Mouse (Mus musculus) thymus, postnatal 36 days (tissue): ENCODE results near the gene Ifrd2.

Experiments
- DNase-seq, 2 experiments: peaks; one replicate each; pipeline ENCODE4 v3.0.0; 2022; ENCODE audit warnings: mixed read lengths in 2 of 2

Ifrd2 gene

GRCm38 (mm10) chr9:107586974-107587832 lies at the start of gene Ifrd2:
Gene Ifrd2, plus strand, starts transcription at chr9:107587642.
- peak; percentile 97 to 99 for DNase-seq

- no peak for DNase-seq
Measured at GRCm38 (mm10) chr9:107538231-107538630, 49.2 kb upstream of the Ifrd2 start.

DNA sequence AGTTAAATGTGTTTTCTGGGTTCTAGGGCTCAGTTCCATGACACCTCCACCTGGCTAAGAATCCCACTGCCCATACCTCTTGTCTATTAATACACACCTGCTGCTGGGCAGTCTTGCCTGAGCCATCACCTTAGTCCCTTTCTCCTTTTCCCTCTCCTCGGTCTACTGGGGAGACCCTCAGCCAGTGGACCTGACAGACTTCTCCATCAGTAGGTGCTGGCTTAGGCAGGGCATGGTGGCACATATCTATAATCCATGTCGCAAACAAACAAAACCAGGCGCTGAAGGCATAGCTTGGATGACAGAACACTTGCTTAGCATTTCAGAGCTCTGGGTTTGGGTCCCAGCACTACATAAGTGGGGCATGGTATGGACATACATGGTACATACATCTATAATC lies 48.7 kb upstream of the Ifrd2 start:
- no peak for DNase-seq

DNA sequence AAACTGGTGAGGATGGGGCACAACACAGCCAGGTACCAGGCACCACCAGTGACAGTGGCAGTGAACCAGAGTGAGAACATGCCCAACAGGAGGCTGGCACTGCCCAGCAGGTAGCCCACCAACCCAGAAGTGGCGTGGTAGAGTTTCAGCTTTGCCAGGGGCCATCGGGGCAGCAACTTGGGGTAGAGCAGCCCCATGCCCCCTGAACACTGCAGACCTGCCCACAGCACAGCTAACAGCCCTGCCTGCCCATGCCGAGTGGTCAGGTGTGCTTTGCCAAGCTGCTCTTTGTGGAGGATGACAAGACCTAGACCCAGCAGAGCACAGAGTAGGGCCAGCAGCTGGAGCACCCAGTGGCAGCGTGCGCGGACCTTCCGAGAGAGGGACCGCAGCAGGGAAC lies 47.5 kb upstream of the Ifrd2 start:
- DNase-seq, result no peak

GRCm38 (mm10) chr9:107540420-107540819 lies 47.0 kb upstream of the Ifrd2 start:
- DNase-seq, result no peak

DNA sequence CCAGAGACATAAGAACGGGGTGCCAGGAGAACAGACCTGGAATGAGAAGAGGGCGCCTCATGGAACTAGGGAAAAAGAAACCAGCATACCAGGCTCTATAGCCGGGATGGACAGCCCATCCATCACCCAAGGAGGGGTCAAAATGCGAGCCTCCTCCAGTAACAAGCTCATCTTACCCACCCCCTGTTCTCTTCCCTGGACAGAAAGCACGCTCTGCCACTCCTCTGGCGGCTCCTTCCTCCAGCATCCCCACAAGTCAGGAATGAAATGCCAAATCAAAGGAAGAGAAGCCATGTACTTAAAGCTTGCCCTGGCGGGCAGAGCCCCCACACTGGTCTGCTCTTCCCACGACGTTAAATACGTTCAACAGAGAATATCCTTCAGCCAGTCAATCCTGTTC lies 46.4 kb upstream of the Ifrd2 start:
- no peak for DNase-seq

DNA sequence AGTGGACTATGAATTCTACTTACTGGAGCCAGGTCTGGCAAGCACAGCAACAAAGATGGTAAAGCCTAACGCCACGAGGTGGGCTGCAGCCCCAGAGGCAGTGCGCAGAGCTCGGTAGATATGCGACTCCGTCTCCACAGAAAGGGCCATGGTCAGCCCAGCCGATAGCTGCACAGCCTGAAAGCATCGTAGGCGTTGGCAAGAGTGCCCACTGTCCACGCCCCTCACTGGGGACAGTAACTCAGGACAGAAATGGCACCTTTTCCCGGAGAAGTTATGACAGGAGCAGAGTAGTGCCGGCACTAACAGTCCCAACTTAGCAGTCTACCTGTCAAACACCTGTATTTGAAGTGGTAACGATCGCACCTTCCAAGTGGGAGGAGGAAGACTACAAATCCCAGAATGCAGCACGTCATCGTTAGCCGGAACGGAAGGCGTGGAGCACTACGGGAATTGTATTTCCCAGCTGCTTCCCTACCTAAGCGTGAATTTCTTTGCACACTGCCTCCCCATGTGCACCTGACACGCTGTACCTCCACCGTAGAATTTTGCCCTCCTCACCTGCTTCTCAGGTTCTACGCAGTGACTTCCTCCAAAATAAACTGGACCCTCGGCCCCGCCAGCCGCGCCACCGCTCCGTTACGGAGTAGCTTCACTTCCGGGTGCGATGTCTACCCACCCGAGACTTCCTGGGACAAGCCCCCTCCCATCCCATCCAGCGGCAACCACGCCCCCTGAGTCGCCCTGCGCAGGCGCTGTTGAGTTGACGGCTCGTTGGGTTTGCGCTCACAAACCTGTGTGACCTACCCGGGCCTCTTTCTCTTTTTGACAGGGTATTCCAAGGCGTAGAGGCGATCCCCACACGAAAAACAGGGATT lies 45.7 kb upstream of the Ifrd2 start, which contains the start of the genes Cyb561d2 and Nprl2:
Gene Cyb561d2 (minus strand): TSS at position 720 of the 878 bp plus-strand sequence.
Gene Nprl2 (plus strand): TSS at position 753 of the 878 bp plus-strand sequence.
- peak; percentile 97 for DNase-seq

GRCm38 (mm10) chr9:107542352-107542686 lies 45.1 kb upstream of the Ifrd2 start:
- no peak for DNase-seq

DNA sequence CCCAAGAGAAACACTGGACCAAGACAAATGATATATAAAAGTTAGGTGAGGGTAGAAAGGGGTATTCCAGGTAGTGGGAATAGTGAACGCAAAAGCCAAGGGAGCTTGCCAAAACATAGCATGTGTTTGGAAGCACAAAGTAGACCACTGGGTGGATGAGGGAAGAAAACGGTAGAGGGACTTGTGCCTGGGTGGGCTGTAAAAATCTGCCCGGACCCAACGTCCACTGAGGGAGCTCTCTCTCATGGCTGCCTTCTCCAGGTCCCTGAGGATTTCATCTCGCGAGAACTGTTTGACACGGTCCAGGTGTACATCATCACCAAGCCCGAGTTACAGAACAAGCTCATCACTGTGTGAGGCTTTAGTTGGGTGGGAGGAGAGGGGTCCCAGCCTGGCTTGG lies 44.7 kb upstream of the Ifrd2 start:
- DNase-seq, result no peak

DNA sequence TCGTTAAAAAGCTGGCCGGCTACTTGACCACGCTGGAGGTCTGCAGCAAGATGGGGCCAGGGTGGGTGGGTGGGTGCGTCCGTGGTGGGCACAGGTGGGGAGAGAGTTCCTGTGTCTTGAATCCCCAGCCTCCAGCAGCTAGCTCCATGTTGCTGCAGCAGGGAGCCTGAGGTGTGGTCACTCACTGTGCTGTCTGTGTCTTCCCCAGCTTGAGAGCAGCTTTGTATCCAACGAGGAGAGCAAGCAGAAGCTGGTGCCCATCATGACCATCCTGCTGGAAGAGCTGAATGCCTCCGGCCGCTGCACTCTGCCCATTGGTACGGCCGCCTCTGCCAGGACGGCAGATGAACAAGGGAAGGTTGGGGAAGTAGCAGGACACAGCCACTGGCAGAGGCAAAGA lies 44.1 kb upstream of the Ifrd2 start:
- no peak for DNase-seq

GRCm38 (mm10) chr9:107544196-107544700 lies 43.2 kb upstream of the Ifrd2 start:
- no peak for DNase-seq

DNA sequence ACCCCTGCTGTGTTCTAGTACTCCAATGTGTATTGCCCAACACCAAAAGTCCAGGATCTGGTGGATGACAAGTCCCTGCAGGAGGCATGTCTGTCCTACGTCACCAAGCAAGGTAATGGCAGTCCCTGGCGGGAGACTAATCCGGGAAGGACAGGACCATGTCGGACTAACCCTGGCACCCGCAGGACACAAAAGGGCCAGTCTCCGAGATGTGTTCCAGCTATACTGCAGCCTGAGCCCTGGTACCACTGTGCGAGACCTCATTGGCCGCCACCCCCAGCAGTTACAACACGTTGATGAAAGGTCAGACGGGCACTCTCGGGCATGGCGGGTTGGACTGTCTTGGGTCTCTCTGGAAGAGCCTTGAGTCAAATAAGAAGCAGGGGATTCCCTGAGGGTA lies 42.7 kb upstream of the Ifrd2 start:
- DNase-seq, result no peak

DNA sequence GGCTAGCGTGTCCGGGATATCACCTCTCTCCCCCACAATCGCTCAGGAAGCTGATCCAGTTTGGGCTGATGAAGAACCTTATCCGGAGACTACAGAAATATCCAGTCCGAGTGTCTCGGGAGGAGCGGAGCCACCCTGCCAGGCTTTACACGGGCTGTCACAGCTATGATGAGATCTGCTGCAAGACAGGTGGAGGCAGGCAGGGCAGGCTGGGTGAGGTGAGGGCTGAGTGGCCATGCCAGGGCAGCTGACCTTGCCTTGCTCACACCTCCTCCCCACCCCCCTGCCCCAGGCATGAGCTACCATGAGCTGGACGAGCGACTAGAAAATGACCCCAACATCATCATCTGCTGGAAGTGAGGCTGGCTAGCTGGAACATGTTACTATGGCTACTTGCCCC lies 42.2 kb upstream of the Ifrd2 start:
- no peak for DNase-seq

GRCm38 (mm10) chr9:107545602-107546001 lies 41.8 kb upstream of the Ifrd2 start:
- DNase-seq, result peak; percentile 66 to 72

DNA sequence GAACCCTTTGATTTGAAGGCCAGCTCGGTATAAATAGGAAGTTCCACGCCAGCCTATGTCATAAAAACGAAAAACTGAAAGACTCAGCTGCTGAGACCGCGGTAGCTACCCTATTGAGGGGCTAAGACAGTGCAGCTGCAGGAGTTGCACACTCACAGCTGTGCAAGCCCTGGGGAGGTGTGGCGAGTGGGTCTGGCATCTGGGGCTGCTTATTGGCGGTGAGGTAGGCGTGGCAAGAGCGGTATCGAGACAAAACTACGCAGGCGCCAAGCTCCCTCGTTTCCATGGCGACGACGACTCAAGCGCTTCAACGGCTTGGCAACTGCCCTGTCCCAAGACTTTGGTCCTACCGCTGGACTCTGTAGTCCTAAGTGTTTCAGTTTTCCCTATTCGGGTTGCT lies 40.4 kb upstream of the Ifrd2 start, which contains the start of gene Zmynd10:
Gene Zmynd10 (plus strand): TSS at position 273 of the 400 bp plus-strand sequence.
- peak; percentile 86 to 94 for DNase-seq

- DNase-seq, result peak in 1 of 2 experiments; percentile 13
Measured at GRCm38 (mm10) chr9:107547957-107548356, 39.5 kb upstream of the Ifrd2 start.

DNA sequence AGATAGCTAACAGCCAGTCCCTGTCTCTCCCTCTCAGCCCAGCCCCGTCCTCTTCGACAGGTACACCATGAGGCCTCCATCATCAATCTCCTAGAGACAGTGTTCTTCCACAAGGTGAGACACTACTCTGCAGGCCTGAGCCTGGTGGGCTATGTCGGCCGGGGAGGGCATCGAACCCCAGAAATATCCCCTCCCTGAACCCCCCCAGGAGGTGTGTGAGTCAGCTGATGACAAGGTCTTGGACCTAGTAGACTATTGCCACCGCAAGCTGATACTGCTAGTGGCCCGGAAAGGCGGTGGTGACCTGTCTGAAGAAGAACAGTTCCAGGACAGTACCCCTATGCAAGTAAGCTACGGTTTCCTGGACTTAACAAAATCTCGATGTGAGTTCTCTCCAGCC lies 38.6 kb upstream of the Ifrd2 start:
- no peak for DNase-seq

DNA sequence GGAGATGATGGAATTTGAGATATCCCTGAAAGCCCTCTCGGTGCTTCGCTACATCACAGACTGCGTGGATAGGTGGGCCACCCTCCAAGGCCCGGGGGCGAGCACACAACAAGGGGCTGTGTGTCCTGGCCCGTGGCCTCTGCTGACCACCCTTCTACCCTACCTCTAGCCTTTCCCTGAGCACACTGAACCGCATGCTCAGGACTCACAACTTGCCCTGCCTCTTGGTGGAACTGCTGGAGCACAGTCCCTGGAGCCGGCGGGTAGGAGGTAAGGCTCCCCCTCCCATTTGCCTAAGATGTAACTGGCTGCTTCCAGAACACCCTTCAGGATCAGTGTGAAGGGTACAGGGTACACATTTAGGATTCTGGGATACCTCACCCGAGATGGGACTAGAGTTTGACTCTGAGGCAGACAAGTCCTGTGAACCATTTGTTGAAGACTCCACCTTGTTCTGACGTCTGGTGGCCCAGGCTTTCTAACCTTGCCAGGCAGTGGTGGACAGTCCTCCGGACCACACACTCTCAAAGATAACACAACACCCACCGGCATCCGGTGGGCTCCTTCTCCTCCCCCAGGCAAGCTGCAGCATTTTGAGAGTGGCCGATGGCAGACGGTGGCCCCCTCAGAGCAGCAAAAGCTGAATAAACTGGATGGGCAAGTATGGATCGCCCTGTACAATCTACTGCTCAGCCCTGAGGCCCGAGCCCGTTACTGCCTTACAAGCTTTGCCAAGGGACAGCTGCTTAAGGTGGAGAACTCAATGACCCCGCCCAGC lies 38.0 kb upstream of the Ifrd2 start:
- no peak for DNase-seq

GRCm38 (mm10) chr9:107550491-107551116 lies 36.8 kb upstream of the Ifrd2 start:
- no peak for DNase-seq

- peak; percentile 74 to 85 for DNase-seq
Measured at GRCm38 (mm10) chr9:107551117-107551889, 36.1 kb upstream of the Ifrd2 start, which contains the start of gene Rassf1. Gene Rassf1, plus strand, starts transcription at chr9:107551555.

GRCm38 (mm10) chr9:107551890-107552355 lies 35.5 kb upstream of the Ifrd2 start:
- DNase-seq, result no peak
